8 mouse cellular contexts compared by ENCODE assay signal in the genomic region with DNA sequence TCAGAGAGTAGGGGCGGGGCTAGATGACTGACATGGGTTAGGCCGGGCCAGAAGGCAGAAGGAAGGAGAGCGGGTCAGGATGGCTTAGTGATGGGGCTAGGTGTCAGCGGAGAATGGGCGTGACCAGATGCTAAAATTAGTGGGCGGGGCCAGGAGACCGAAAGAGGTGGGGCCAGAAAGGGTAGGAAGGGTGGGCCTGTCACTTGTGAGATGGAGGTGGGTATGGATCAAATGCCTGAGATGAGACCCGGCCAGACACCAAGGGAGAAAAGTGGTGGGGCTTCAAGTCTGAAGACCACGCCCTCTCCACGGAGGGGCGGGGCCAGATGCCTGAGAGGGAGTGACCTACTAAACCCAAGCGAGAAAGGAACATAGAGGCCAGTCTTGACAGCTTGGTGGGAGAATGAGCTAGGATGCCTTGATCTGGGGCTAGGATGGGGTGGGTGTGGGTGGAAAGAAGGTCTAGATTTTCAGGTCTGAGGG. TPM values are rescaled to one million over a fixed set of nuclear protein-coding genes. Genes with fewer than 3 reads are reported as not detected.
DNase-seq lines count a peak whose midpoint lies in the region; TF ChIP-seq lines count a peak whose summit lies in the region.

No protein-coding gene starts in this region.

- peaks cover 7% of the 10 kb centered on the region; the same call in 1 of the 2 replicates for H3K4me1 ChIP-seq in lung, adult 2 months (ENCODE audit: control insufficient read depth, insufficient read depth, low read length)
- peaks cover 4% of the 10 kb centered on the region; the same call in 1 of the 2 replicates for H3K4me1 ChIP-seq in brown adipose tissue, adult 24 weeks (ENCODE audit: control insufficient read depth, insufficient read depth, insufficient read length, low read length)

- no peak for TF ChIP-seq CTCF in lung, adult 2 months (IDR thresholded peaks at IDR 0.05; ENCODE audit: insufficient read depth, low read length)

- H3K27ac ChIP-seq in brown adipose tissue, adult 24 weeks (replicated peaks; ENCODE audit: low read depth, low read length), result no peak overlapping the region

- peak overlapping the region; percentile 14 for H3K4me3 ChIP-seq in lung, adult 2 months (replicated peaks; ENCODE audit: extremely low read depth, low read depth, low read length)
- 0 out of 2 replicates have a peak overlapping the region, but pooled peaks have one; percentile 69 for H3K4me3 ChIP-seq in brown adipose tissue, adult 24 weeks (ENCODE audit: insufficient read depth, low read depth, low read length)

- TF ChIP-seq POLR2A in lung, adult 2 months (IDR thresholded peaks at IDR 0.05; ENCODE audit: borderline replicate concordance, extremely low read depth, low read depth, low read length), result no peak

- 22% methylated on average over 12 of the region's 12 CpGs for WGBS in lung, adult 2 months

- DNase-seq in lung, adult 2 months, result no peak
- DNase-seq in lung, postnatal 25 days (ENCODE audit: low spot score), result no peak
- DNase-seq in kidney, postnatal 10 days, result peak; percentile 69
- DNase-seq in mesoderm, embryonic 11.5 days (ENCODE audit: low read depth, low spot score), result peak; percentile 58
- no peak for DNase-seq in yolk sac, embryonic 10.5 days (ENCODE audit: low spot score)
- DNase-seq in layer of hippocampus, adult 9-11 months, result no peak
- no peak for DNase-seq in urinary bladder, adult 18-20 months (ENCODE audit: low spot score in 2 of 2)

RNA-seq across cellular contexts. Expression of a gene that starts 1.4 kb away (rescaled TPM):
- 3.1 TPM in 2 replicates for polyA plus RNA-seq in lung, adult 2 months (2012; rRNA removed)
- not detected in 2 replicates for polyA plus RNA-seq in brown adipose tissue, adult 24 weeks (2012; ENCODE audit: insufficient read depth, insufficient read length, missing spikeins)

RNA-seq across cellular contexts. Expression of a gene that starts 1.6 kb away (rescaled TPM):
- 151 and 195 TPM in 2 replicates for polyA plus RNA-seq in lung, adult 2 months (2012; rRNA removed)
- 5.9 and 6.8 TPM in 2 replicates for polyA plus RNA-seq in brown adipose tissue, adult 24 weeks (2012; ENCODE audit: insufficient read depth, insufficient read length, missing spikeins)

RNA-seq across cellular contexts. Expression of a gene that starts 6.0 kb away (rescaled TPM):
- polyA plus RNA-seq in lung, adult 2 months (2012; rRNA removed), result 1,255 and 1,630 TPM in 2 replicates
- polyA plus RNA-seq in brown adipose tissue, adult 24 weeks (2012; ENCODE audit: insufficient read depth, insufficient read length, missing spikeins), result 1,142 and 1,278 TPM in 2 replicates

RNA-seq across cellular contexts. Expression of a gene that starts 10.3 kb away (rescaled TPM):
- polyA plus RNA-seq in lung, adult 2 months (2012; rRNA removed), result 125 and 221 TPM in 2 replicates
- 1,258 and 1,344 TPM in 2 replicates for polyA plus RNA-seq in brown adipose tissue, adult 24 weeks (2012; ENCODE audit: insufficient read depth, insufficient read length, missing spikeins)

RNA-seq across cellular contexts. Expression of a gene that starts 19.5 kb away (rescaled TPM):
- 46.9 and 50.1 TPM in 2 replicates for polyA plus RNA-seq in lung, adult 2 months (2012; rRNA removed)
- 50.5 and 66.3 TPM in 2 replicates for polyA plus RNA-seq in brown adipose tissue, adult 24 weeks (2012; ENCODE audit: insufficient read depth, insufficient read length, missing spikeins)

Comparison
In these comparisons a context has a peak if more than half of its experiments do, and no peak if none do; other contexts are left out.
1. DNase-seq: peak in kidney, postnatal 10 days (single experiment) and mesoderm, embryonic 11.5 days (single experiment); none in lung, adult 2 months (single experiment), lung, postnatal 25 days (single experiment), yolk sac, embryonic 10.5 days (single experiment), layer of hippocampus, adult 9-11 months (single experiment) and urinary bladder, adult 18-20 months (0 of 2).
2. RNA of a gene that starts 1.6 kb away (polyA plus RNA-seq): 151 to 195 TPM in lung, adult 2 months; 5.9 to 6.8 TPM in brown adipose tissue, adult 24 weeks; every median in the first group is over 10 times any median in the second.